Mouse (Mus musculus): ENCODE data around the gene Cltb. TPM values are rescaled to one million over a fixed set of nuclear protein-coding genes. Genes with fewer than 3 reads are reported as not detected.
A peak's percentile ranks its signal among the peaks of the same experiment; 100 is the strongest.

Cltb gene
- total RNA-seq, 2 experiments from 2014 or later: 12.1 to 26.3 TPM

- no peak for ATAC-seq (replicated peaks; ENCODE audit: low FRiP score, low TSS enrichment, poor library complexity, severe bottlenecking)
These were observed 42.8 kb downstream of the Cltb start for GRCm38 (mm10) chr13:54568380-54568779.

DNA sequence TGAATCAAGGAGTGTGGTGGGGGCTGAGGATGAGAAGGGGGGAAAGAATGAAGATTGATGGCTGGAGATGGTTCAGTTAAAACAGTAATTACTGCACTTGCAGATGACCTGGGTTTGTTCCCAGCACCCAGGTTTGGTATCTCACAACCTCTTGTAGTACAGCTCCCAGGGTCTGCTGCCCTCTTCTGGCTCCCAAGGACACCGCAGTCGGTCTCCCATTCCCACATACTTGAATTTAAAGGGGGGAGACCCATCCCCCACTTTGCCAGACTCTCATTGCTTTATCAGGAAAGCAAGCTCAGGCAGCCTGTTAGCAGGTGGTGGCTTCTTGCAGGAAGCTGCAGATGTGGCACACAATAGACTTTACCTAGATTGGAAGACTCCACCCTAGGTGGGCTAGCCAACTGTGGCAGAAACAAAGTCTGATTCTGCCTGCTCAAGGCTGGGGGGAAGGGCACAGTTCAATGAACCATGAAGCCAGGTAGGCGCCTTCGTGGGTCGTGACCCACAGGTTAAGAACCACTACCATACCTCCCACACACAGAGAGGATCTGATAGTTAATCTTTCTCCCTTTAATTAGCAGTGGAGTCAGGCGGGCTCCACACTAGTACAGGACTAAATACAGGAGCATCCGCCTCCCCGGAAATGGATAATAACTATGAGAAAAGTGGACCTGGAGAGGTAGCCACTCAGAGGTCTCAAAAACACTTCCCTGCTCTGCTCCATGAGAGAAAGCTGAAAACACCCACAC, 45.4 kb downstream of the Cltb start:
- peak; percentile 47 for ATAC-seq (replicated peaks; ENCODE audit: low FRiP score, low TSS enrichment, poor library complexity, severe bottlenecking)

GRCm38 (mm10) chr13:54565201-54565581, 46.0 kb downstream of the Cltb start, which contains the start of gene 4833439L19Rik:
Gene 4833439L19Rik (minus strand): TSS chr13:54565435.
- peak; percentile 92 for ATAC-seq (replicated peaks; ENCODE audit: low FRiP score, low TSS enrichment, poor library complexity, severe bottlenecking)

- no peak for ATAC-seq (replicated peaks; ENCODE audit: low FRiP score, low TSS enrichment, poor library complexity, severe bottlenecking)
These were observed 46.6 kb downstream of the Cltb start for GRCm38 (mm10) chr13:54564232-54565200.

- ATAC-seq (replicated peaks; ENCODE audit: low FRiP score, low TSS enrichment, poor library complexity, severe bottlenecking): no peak
These were observed 48.6 kb downstream of the Cltb start for GRCm38 (mm10) chr13:54562562-54562961.

DNA sequence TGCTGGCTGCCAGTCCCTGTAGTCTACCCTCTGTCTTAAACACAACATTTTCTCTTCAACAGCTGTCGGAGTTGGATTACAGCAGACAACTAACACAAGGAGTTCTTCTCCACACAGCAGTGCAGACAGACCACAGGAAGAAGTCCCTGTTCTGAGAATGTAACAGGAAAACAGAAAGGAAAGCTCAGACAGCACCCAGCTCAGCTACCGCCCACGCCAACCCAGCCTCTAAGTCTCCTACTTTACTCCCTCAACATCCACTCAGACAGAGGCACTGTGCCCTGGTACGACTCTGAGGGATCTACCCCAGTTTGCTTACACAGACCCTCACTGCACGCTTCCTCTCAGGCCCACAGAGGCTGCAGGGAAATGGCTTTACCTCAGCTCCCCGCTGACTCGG, 50.5 kb downstream of the Cltb start:
- ATAC-seq (replicated peaks; ENCODE audit: low FRiP score, low TSS enrichment, poor library complexity, severe bottlenecking): no peak

DNA sequence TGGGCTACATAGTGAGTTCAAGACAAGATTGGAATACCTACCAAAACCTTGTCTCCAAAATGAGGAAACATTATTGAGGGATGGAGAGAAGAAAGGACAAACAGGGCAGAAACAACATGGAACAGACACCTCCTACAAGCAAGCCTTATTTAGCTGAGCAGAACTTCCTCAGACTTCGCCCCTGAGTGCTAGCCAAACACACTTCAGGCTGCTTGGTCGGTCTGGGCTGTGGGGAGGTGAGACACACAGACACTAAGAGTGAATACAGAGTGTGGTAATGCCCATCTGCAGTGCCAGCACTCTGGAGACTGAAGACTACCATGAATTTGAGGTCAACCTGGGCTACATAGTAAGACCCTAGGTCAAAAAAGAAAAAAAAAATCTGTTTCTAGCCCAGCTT, 51.5 kb downstream of the Cltb start:
- no peak for ATAC-seq (replicated peaks; ENCODE audit: low FRiP score, low TSS enrichment, poor library complexity, severe bottlenecking)

DNA sequence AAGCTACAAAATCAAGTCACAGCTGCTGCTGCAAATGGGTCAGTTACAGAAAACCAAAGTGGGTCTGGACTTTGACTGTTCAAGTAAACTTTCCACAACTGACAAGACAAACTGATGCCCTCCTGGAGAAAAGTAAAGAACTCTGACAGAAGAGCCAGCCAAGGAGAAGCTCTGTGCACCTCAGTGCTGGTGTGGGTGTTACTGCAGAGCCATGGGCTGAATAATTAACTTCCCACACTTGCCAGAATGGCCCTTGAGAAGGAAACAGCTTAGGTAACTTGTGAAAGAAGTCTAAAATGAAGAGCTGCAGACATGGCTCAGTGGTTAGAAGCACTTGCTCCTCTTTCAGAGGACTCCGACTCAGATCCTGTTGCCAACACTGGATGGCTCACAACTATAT, 53.5 kb downstream of the Cltb start:
- no peak for ATAC-seq (replicated peaks; ENCODE audit: low FRiP score, low TSS enrichment, poor library complexity, severe bottlenecking)

DNA sequence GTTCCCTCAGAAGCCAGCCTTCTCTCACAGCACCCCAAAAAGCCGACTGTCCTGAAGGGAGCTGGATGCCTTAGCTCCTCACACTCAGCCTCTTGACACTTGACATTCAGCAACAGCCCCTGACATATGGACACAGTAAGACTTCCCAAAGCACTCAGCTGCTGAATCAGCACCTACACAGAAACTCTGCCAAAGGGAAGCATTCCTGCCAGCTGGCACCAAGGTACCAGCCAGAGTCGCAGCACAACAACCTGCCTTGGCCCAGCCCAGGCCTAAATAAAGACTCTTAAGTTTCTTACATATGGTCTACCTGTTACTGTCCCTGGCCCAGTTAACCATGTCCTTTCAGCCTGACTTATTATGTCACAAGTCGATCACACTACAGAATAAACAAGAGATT, 54.3 kb downstream of the Cltb start:
- ATAC-seq (replicated peaks; ENCODE audit: low FRiP score, low TSS enrichment, poor library complexity, severe bottlenecking): no peak

DNA sequence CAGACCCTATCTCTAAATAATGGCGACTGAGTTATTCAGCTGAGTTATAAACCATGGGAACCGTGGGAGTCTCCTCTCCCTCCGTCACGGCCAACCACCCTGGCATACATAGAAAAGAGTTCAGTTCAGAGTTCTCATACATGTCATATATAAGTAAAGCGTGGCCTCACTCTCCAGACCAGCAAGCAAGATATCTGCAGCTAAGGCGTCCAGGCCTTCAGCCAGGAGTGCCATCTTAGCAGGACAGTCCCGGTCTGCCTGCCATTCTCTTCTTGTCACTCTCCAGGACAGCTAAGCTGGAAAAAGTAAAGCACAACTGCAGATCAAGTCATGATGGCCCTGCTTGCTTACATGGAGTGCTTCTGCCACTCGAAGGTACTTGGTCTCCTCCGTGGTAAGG, 55.0 kb downstream of the Cltb start:
- ATAC-seq (replicated peaks; ENCODE audit: low FRiP score, low TSS enrichment, poor library complexity, severe bottlenecking): no peak

DNA sequence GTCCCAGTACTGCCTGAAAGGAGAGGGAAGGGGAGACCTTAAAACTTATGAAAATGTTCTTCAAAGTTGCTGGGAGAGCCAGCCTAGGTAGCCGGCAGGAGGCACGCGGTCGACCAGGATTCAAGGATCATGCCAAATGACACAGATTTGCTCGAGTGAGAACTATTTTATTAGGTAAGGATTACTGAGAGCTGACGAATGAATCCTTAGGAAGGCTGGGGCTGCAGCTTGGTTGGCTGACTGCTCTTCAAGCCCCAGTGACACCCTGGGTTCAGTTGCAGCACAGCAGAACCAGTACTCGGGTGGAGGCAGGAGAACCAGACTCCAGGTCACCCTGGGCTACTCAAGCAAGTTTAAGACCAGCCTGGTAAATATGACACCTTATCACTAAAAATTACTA, 63.1 kb downstream of the Cltb start:
- ATAC-seq (replicated peaks; ENCODE audit: low FRiP score, low TSS enrichment, poor library complexity, severe bottlenecking): no peak

Other genes starting within 250 kb of the Cltb start
- gene Cplx2, start 240.0 kb downstream of the Cltb start, total RNA-seq (2014; fragmentation: Nextera tagmentation): 3.8 and 17.6 TPM in 2 replicates
- 2.1 and 3.0 TPM in 2 replicates for gene Cplx2, start 240.0 kb downstream of the Cltb start, total RNA-seq (2017)
- 30.0 and 40.1 TPM in 2 replicates for gene Thoc3, start 142.5 kb downstream of the Cltb start, total RNA-seq (2014; fragmentation: Nextera tagmentation)
- gene Thoc3, start 142.5 kb downstream of the Cltb start, total RNA-seq (2017): 37.3 and 62.5 TPM in 2 replicates
- gene Simc1, start 107.6 kb downstream of the Cltb start, total RNA-seq (2014; fragmentation: Nextera tagmentation): 9.3 and 21.1 TPM in 2 replicates
- 7.2 and 9.3 TPM in 2 replicates for gene Simc1, start 107.6 kb downstream of the Cltb start, total RNA-seq (2017)
- 46.8 and 49.8 TPM in 2 replicates for gene 4833439L19Rik, start 45.9 kb downstream of the Cltb start, total RNA-seq (2014; fragmentation: Nextera tagmentation)
- gene 4833439L19Rik, start 45.9 kb downstream of the Cltb start, total RNA-seq (2017): 17.8 and 35.2 TPM in 2 replicates
- gene Arl10, start 36.3 kb downstream of the Cltb start, total RNA-seq (2014; fragmentation: Nextera tagmentation): 9.0 and 16.5 TPM in 2 replicates
- not detected in 2 replicates for gene Arl10, start 36.3 kb downstream of the Cltb start, total RNA-seq (2017)
- gene Nop16, start 21.3 kb downstream of the Cltb start, total RNA-seq (2014; fragmentation: Nextera tagmentation): 57.6 and 76.1 TPM in 2 replicates
- 66.3 and 124 TPM in 2 replicates for gene Nop16, start 21.3 kb downstream of the Cltb start, total RNA-seq (2017)
- 101 and 117 TPM in 2 replicates for gene Higd2a, start 21.1 kb downstream of the Cltb start, total RNA-seq (2014; fragmentation: Nextera tagmentation)
- gene Higd2a, start 21.1 kb downstream of the Cltb start, total RNA-seq (2017): 24.4 and 40.6 TPM in 2 replicates
- 42.6 and 46.2 TPM in 2 replicates for gene Faf2, start 10.4 kb upstream of the Cltb start, total RNA-seq (2014; fragmentation: Nextera tagmentation)
- 43.6 and 44.7 TPM in 2 replicates for gene Faf2, start 10.4 kb upstream of the Cltb start, total RNA-seq (2017)
- gene Rnf44, start 82.6 kb upstream of the Cltb start, total RNA-seq (2014; fragmentation: Nextera tagmentation): 92.1 and 118 TPM in 2 replicates
- 12.7 and 17.9 TPM in 2 replicates for gene Rnf44, start 82.6 kb upstream of the Cltb start, total RNA-seq (2017)
- not detected in 2 replicates for gene Cdhr2, start 90.1 kb upstream of the Cltb start, total RNA-seq (2014; fragmentation: Nextera tagmentation)
- not detected in 2 replicates for gene Cdhr2, start 90.1 kb upstream of the Cltb start, total RNA-seq (2017)
- not detected in 2 replicates for gene Gprin1, start 138.5 kb upstream of the Cltb start, total RNA-seq (2014; fragmentation: Nextera tagmentation)
- gene Gprin1, start 138.5 kb upstream of the Cltb start, total RNA-seq (2017): not detected in 2 replicates
- gene Sncb, start 155.3 kb upstream of the Cltb start, total RNA-seq (2014; fragmentation: Nextera tagmentation): not detected in 2 replicates
- not detected in 2 replicates for gene Sncb, start 155.3 kb upstream of the Cltb start, total RNA-seq (2017)
- not detected in 2 replicates for gene Eif4e1b, start 172.7 kb upstream of the Cltb start, total RNA-seq (2014; fragmentation: Nextera tagmentation)
- not detected in 2 replicates for gene Eif4e1b, start 172.7 kb upstream of the Cltb start, total RNA-seq (2017)
- gene Tspan17, start 178.0 kb upstream of the Cltb start, total RNA-seq (2014; fragmentation: Nextera tagmentation): 1.3 TPM in 1 of 2 replicates, not detected in the other
- 4.1 TPM in 1 of 2 replicates, not detected in the other for gene Tspan17, start 178.0 kb upstream of the Cltb start, total RNA-seq (2017)